Mouse (Mus musculus) intestine, embryonic 16.5 days (tissue): ENCODE data around the gene 2300002M23Rik. TPM values are rescaled to one million over a fixed set of nuclear protein-coding genes. Genes with fewer than 3 reads are reported as not detected.

Source experiments
- ATAC-seq: fragments of 200-750 bp; cut with Nextera tagmentation; 2 replicates; pipeline ENCODE4 v1.8.0; 2017; ENCODE audit warnings: moderate TSS enrichment, moderate library complexity
- H3K27ac ChIP-seq: fragments of 300-500 bp; sonication (generic); 2 replicates; pipeline ENCODE4 v1.5.1; 2014; ENCODE audit warnings: mild to moderate bottlenecking, low read length
- H3K27me3 ChIP-seq: fragments of 300-500 bp; sonication (generic); replicated peaks from 2 replicates; pipeline ENCODE4 v1.6.1; 2014; ENCODE audit warnings: low read length, control low read depth, mixed read lengths; ENCODE audit not compliant: control insufficient read depth, insufficient read depth
- H3K36me3 ChIP-seq: fragments of 300-500 bp; sonication (generic); 2 replicates; pipeline ENCODE4 v1.6.1; 2014; ENCODE audit warnings: low read length, control low read depth; ENCODE audit not compliant: control insufficient read depth, insufficient read depth
- H3K4me1 ChIP-seq: fragments of 300-500 bp; sonication (generic); 2 replicates; pipeline ENCODE4 v1.6.1; 2014; ENCODE audit warnings: low read length, control low read depth, mixed read lengths; ENCODE audit not compliant: control insufficient read depth, insufficient read depth
- H3K4me2 ChIP-seq: fragments of 300-500 bp; sonication (generic); 2 replicates; pipeline ENCODE4 v1.6.1; 2014; ENCODE audit warnings: low read depth, low read length, control low read depth
- H3K4me3 ChIP-seq: fragments of 300-500 bp; sonication (generic); 2 replicates; pipeline ENCODE4 v1.5.1; 2014; ENCODE audit warnings: mild to moderate bottlenecking, low read length
- H3K9ac ChIP-seq: fragments of 300-500 bp; sonication (generic); 2 replicates; pipeline ENCODE4 v1.6.1; 2014; ENCODE audit warnings: low read depth, low read length
- H3K9me3 ChIP-seq: fragments of 300-500 bp; sonication (generic); 2 replicates; pipeline ENCODE4 v1.6.1; 2016; ENCODE audit warnings: low read length, control low read depth; ENCODE audit not compliant: control insufficient read depth
- WGBS: fragments of 180-500 bp; shearing (Covaris S2); extraction: QIAGEN DNeasy Blood & Tissue Kit; methylation state at CpG from one replicate; pipeline ENCODE4 v1.1.7; 2014; 5-methylcytosine and 5-hydroxymethylcytosine counted together
- polyA plus RNA-seq: library from polyadenylated mRNA; unstranded; fragments of >200 nt; fragmentation: Nextera tagmentation; extraction: Ambion mirVana; gene quantifications from 2 replicates; pipeline ENCODE4 v1.2.1, GENCODE M21; 2015

2300002M23Rik gene
- polyA plus RNA-seq, 1 experiment from 2014 or later, result not detected

- Histone ChIP-seq H3K4me3 (no peak overlapping the region), H3K9ac (no peak overlapping the region), H3K27me3 (peaks cover 11% of the 10 kb centered on the region; the same call in 1 of the 2 replicates), H3K4me2 (no peak overlapping the region), H3K27ac (no peak overlapping the region), H3K36me3 (no peaks in the 10 kb centered on the region), H3K4me1 (peaks cover 14% of the 10 kb centered on the region), H3K9me3 (no peaks in the 10 kb centered on the region)
- 76% methylated on average over 14 of the region's 14 CpGs for WGBS
- no peak for ATAC-seq
These were observed 3.6 kb downstream of the 2300002M23Rik start for GRCm38 (mm10) chr17:35570836-35571235.

DNA sequence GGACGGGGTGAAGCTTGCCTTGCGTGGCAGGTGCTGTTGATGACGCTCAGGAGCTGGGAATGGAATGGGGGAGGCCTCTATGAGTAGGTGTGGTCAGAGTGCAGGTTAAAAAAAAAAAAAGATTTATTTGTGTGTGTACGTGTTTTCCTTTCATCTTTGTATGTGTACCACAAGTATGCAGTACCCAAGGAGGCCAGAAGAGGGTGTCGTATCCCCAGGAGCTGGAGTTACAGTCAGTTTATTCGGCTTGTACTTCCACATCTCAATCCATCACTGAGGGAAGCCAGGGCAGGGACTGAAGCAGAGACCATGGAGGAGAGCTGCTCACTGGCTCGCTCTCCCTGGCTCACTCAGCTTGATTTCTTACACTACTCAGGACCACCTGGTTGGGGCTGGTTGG, 4.2 kb downstream of the 2300002M23Rik start:
- 95% methylated on average over 7 of the region's 7 CpGs for WGBS
- peaks cover 14% of the 10 kb centered on the region for H3K4me1 ChIP-seq
- no peaks in the 10 kb centered on the region for H3K36me3 ChIP-seq
- no peak overlapping the region for H3K27ac ChIP-seq
- H3K4me3 ChIP-seq, result no peak overlapping the region
- ATAC-seq, result no peak
- H3K4me2 ChIP-seq, result no peak overlapping the region
- H3K9me3 ChIP-seq, result no peaks in the 10 kb centered on the region
- H3K9ac ChIP-seq, result no peak overlapping the region
- peaks cover 11% of the 10 kb centered on the region; the same call in 1 of the 2 replicates for H3K27me3 ChIP-seq

- Histone ChIP-seq H3K27me3 (no peaks in the 10 kb centered on the region), H3K27ac (no peak overlapping the region), H3K9ac (no peak overlapping the region), H3K4me3 (no peak overlapping the region), H3K9me3 (no peaks in the 10 kb centered on the region), H3K4me1 (peaks cover 6% of the 10 kb centered on the region), H3K36me3 (no peaks in the 10 kb centered on the region), H3K4me2 (no peak overlapping the region)
- 22% methylated on average over 6 of the region's 6 CpGs for WGBS
- ATAC-seq, result no peak
These were observed 11.0 kb downstream of the 2300002M23Rik start for GRCm38 (mm10) chr17:35578211-35578610.

GRCm38 (mm10) chr17:35582900-35583299, 15.7 kb downstream of the 2300002M23Rik start:
- Histone ChIP-seq H3K9me3 (0 out of 2 replicates have a peak, but pooled peaks cover 3% of the 10 kb centered on the region), H3K27me3 (no peaks in the 10 kb centered on the region), H3K4me2 (no peak overlapping the region), H3K4me3 (no peak overlapping the region), H3K36me3 (no peaks in the 10 kb centered on the region), H3K4me1 (peaks cover 3% of the 10 kb centered on the region; the same call in 1 of the 2 replicates), H3K9ac (no peak overlapping the region), H3K27ac (no peak overlapping the region)
- 76% methylated on average over 1 of the region's 1 CpGs for WGBS
- ATAC-seq, result no peak

- WGBS, result 18% methylated on average over 16 of the region's 16 CpGs
- Histone ChIP-seq H3K9ac (0 out of 2 replicates have a peak overlapping the region, but pooled peaks have one; percentile 19), H3K27me3 (no peaks in the 10 kb centered on the region), H3K4me3 (no peak overlapping the region), H3K4me2 (peak overlapping the region; percentile 48), H3K36me3 (no peaks in the 10 kb centered on the region), H3K27ac (no peak overlapping the region), H3K9me3 (0 out of 2 replicates have a peak, but pooled peaks cover 3% of the 10 kb centered on the region), H3K4me1 (peaks cover 3% of the 10 kb centered on the region; the same call in 1 of the 2 replicates)
- peak; percentile 60 for ATAC-seq
These were observed 17.2 kb downstream of the 2300002M23Rik start for GRCm38 (mm10) chr17:35584330-35584937.

- Histone ChIP-seq H3K4me3 (no peak overlapping the region), H3K4me1 (peaks cover 3% of the 10 kb centered on the region; the same call in 1 of the 2 replicates), H3K9ac (no peak overlapping the region), H3K4me2 (no peak overlapping the region), H3K36me3 (no peaks in the 10 kb centered on the region), H3K27me3 (no peaks in the 10 kb centered on the region), H3K27ac (no peak overlapping the region), H3K9me3 (0 out of 2 replicates have a peak, but pooled peaks cover 3% of the 10 kb centered on the region)
- no peak for ATAC-seq
- WGBS, result 71% methylated on average over 1 of the region's 1 CpGs
These were observed 20.0 kb downstream of the 2300002M23Rik start for GRCm38 (mm10) chr17:35587291-35587690.

GRCm38 (mm10) chr17:35588387-35588786, 21.1 kb downstream of the 2300002M23Rik start:
- H3K4me2 ChIP-seq, result no peak overlapping the region
- H3K36me3 ChIP-seq, result no peaks in the 10 kb centered on the region
- no peak overlapping the region for H3K27ac ChIP-seq
- peaks cover 3% of the 10 kb centered on the region; the same call in 1 of the 2 replicates for H3K4me1 ChIP-seq
- no peak overlapping the region for H3K4me3 ChIP-seq
- no peak for ATAC-seq
- H3K27me3 ChIP-seq, result no peaks in the 10 kb centered on the region
- H3K9ac ChIP-seq, result no peak overlapping the region
- 0 out of 2 replicates have a peak, but pooled peaks cover 3% of the 10 kb centered on the region for H3K9me3 ChIP-seq
- 43% methylated on average over 4 of the region's 4 CpGs for WGBS

DNA sequence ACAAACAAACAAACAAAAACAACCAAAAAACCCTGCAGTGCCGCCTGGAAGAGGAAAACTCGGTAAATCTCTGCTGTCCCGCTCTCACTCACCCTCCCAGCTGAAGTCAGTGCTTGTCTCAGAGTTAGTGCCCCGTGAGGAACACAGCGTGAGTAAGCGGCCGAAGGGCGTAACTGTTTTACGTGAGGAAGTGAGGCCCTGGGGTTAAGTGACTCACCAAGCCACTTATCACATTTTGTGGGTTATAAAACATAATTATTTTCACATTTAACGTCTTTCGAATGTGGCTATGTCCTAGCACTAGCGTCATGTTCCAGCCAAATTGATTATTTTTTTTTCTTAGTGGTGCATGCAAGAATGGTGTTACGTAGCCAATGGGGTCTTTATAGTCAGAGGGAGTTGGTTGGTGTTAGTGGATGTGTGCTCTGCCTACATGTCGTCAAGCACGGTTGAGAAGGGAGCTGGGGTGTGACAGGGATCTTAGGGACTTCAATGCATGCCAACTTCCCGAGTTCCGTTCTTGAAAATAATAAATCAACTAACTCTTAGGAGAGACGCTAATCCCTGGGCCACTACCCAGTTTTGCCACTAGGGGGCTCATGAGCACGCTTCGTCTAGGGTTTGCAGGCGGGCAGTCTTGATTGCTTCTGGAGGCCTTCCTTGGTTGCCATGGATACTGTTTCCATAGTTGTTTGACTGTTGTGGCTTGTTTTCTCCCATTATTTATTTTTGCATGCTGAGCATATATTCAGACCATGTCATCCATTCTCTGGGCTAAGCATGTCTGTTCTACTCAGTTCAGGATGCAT, 23.4 kb downstream of the 2300002M23Rik start:
- 0 out of 2 replicates have a peak, but pooled peaks cover 3% of the 10 kb centered on the region for H3K9me3 ChIP-seq
- peak; percentile 93 for ATAC-seq
- peak overlapping the region; percentile 45 for H3K4me2 ChIP-seq
- no peaks in the 10 kb centered on the region for H3K4me1 ChIP-seq
- peak overlapping the region; percentile 75 for H3K27ac ChIP-seq
- no peaks in the 10 kb centered on the region for H3K27me3 ChIP-seq
- 37% methylated on average over 21 of the region's 21 CpGs for WGBS
- H3K4me3 ChIP-seq, result no peak overlapping the region; the same call in 1 of the 2 replicates
- H3K36me3 ChIP-seq, result no peaks in the 10 kb centered on the region
- no peak overlapping the region for H3K9ac ChIP-seq

DNA sequence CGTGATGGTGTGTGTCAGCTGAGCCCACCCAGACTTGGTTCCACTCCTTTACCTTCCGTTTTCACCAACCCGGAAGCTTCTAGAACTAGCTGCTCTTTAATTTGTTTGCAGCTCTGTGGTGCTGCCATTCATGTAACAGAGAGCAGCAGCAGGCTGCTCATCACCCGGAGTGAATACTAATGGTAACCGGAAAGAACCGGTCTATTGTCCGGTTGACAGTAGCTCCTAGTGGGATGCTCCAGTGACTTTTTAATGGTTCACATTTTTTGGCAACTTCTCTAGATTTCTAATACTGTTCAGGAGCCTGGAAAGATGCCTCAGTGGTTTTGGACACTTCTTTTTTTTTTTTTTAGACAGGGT, 23.9 kb downstream of the 2300002M23Rik start:
- no peaks in the 10 kb centered on the region for H3K27me3 ChIP-seq
- 87% methylated on average over 7 of the region's 7 CpGs for WGBS
- H3K27ac ChIP-seq, result no peak overlapping the region
- H3K4me3 ChIP-seq, result no peak overlapping the region
- ATAC-seq, result peak; percentile 7; the same call in 1 of the 2 replicates
- H3K4me1 ChIP-seq, result no peaks in the 10 kb centered on the region
- no peaks in the 10 kb centered on the region for H3K36me3 ChIP-seq
- H3K9ac ChIP-seq, result no peak overlapping the region
- H3K4me2 ChIP-seq, result no peak overlapping the region
- H3K9me3 ChIP-seq, result 0 out of 2 replicates have a peak, but pooled peaks cover 3% of the 10 kb centered on the region
